Mouse (Mus musculus) macrophage (primary cell): ENCODE measurements at regions not wholly inside any gene's neighbourhood (a gene's known extent, or its start where the extent isn't known, plus 50 kb on each side); places are given as distances from the start of the nearest gene placed in this dataset.

Experiments used
- H3K27ac ChIP-seq: fragments of 350-480 bp; formaldehyde crosslinking; 2 replicates; pipeline ENCODE4 v1.9.0; 2021
- H3K36me3 ChIP-seq: fragments of 350-480 bp; formaldehyde crosslinking; 2 replicates; pipeline ENCODE4 v1.9.0; 2021; ENCODE audit errors: inconsistent target
- H3K4me3 ChIP-seq: fragments of 350-480 bp; formaldehyde crosslinking; 2 replicates; pipeline ENCODE4 v1.9.0; 2021; ENCODE audit errors: inconsistent target
- H3K79me2 ChIP-seq: fragments of 350-480 bp; formaldehyde crosslinking; 2 replicates; pipeline ENCODE4 v1.9.0; 2021; ENCODE audit errors: inconsistent target
- WGBS: methylation state at CpG from one replicate; pipeline ENCODE4 v1.1.7; 2026; ENCODE audit warnings: inconsistent platforms; ENCODE audit not compliant: missing documents; 5-methylcytosine and 5-hydroxymethylcytosine counted together

- no peak overlapping the region for H3K4me3 ChIP-seq
- H3K79me2 ChIP-seq = no peaks in the 10 kb centered on the region
- H3K27ac ChIP-seq = no peak overlapping the region
- WGBS = 86% methylated on average over 4 of the region's 4 CpGs
- H3K36me3 ChIP-seq = no peaks in the 10 kb centered on the region
Measured at GRCm38 (mm10) chr15:59188371-59188770, 299.3 kb downstream of the Gm49356 start.

GRCm38 (mm10) chr15:59190511-59190910 lies 301.4 kb downstream of the Gm49356 start:
- H3K36me3 ChIP-seq = no peaks in the 10 kb centered on the region
- no peak overlapping the region for H3K27ac ChIP-seq
- 86% methylated on average over 5 of the region's 5 CpGs for WGBS
- H3K79me2 ChIP-seq = no peaks in the 10 kb centered on the region
- H3K4me3 ChIP-seq = no peak overlapping the region

- no peak overlapping the region for H3K27ac ChIP-seq
- WGBS = 90% methylated on average over 10 of the region's 10 CpGs
- no peaks in the 10 kb centered on the region for H3K36me3 ChIP-seq
Measured at GRCm38 (mm10) chr15:59194421-59194820, 305.3 kb downstream of the Gm49356 start.

GRCm38 (mm10) chr15:59196351-59196750 lies 307.3 kb downstream of the Gm49356 start:
- WGBS = 99% methylated on average over 5 of the region's 5 CpGs
- H3K27ac ChIP-seq = no peak overlapping the region

More at GRCm38 (mm10) chr15:59194421-59194820, 305.3 kb downstream of the Gm49356 start:
- H3K4me3 ChIP-seq = no peak overlapping the region
- no peaks in the 10 kb centered on the region for H3K79me2 ChIP-seq

GRCm38 (mm10) chr15:59197455-59198391 lies 308.6 kb downstream of the Gm49356 start:
- no peak overlapping the region for H3K4me3 ChIP-seq
- WGBS = 54% methylated on average over 7 of the region's 7 CpGs
- H3K27ac ChIP-seq = peak overlapping the region; percentile 84
- H3K36me3 ChIP-seq = no peaks in the 10 kb centered on the region
- H3K79me2 ChIP-seq = no peaks in the 10 kb centered on the region

More at GRCm38 (mm10) chr15:59196351-59196750, 307.3 kb downstream of the Gm49356 start:
- H3K4me3 ChIP-seq = no peak overlapping the region
- no peaks in the 10 kb centered on the region for H3K36me3 ChIP-seq
- H3K79me2 ChIP-seq = no peaks in the 10 kb centered on the region

GRCm38 (mm10) chr15:59201386-59201785 lies 312.3 kb downstream of the Gm49356 start:
- Histone ChIP-seq H3K79me2 (no peaks in the 10 kb centered on the region), H3K36me3 (no peaks in the 10 kb centered on the region), H3K27ac (peak overlapping the region; percentile 98), H3K4me3 (no peak overlapping the region)
- WGBS = 83% methylated on average over 7 of the region's 7 CpGs

- peak overlapping the region; percentile 98 for H3K27ac ChIP-seq
- WGBS = 59% methylated on average over 19 of the region's 19 CpGs
- no peaks in the 10 kb centered on the region for H3K79me2 ChIP-seq
- H3K4me3 ChIP-seq = no peak overlapping the region
- no peaks in the 10 kb centered on the region for H3K36me3 ChIP-seq
Measured at GRCm38 (mm10) chr15:59201894-59202670, 313.0 kb downstream of the Gm49356 start.

- 88% methylated on average over 17 of the region's 17 CpGs for WGBS
- Histone ChIP-seq H3K4me3 (no peak overlapping the region), H3K36me3 (no peaks in the 10 kb centered on the region), H3K27ac (peak overlapping the region; percentile 98), H3K79me2 (no peaks in the 10 kb centered on the region)
Measured at GRCm38 (mm10) chr15:59203097-59203849, 314.2 kb downstream of the Gm49356 start.

- H3K27ac ChIP-seq = no peak overlapping the region
- WGBS = 86% methylated on average over 17 of the region's 17 CpGs
- no peaks in the 10 kb centered on the region for H3K79me2 ChIP-seq
- H3K4me3 ChIP-seq = no peak overlapping the region
- no peaks in the 10 kb centered on the region for H3K36me3 ChIP-seq
Measured at GRCm38 (mm10) chr15:59203850-59204625, 314.9 kb downstream of the Gm49356 start.

GRCm38 (mm10) chr15:59205091-59205490 lies 316.0 kb downstream of the Gm49356 start:
- WGBS = 95% methylated on average over 3 of the region's 3 CpGs
- H3K27ac ChIP-seq = no peak overlapping the region
- no peak overlapping the region for H3K4me3 ChIP-seq
- no peaks in the 10 kb centered on the region for H3K36me3 ChIP-seq
- no peaks in the 10 kb centered on the region for H3K79me2 ChIP-seq

- 88% methylated on average over 7 of the region's 7 CpGs for WGBS
- H3K4me3 ChIP-seq = no peak overlapping the region
- no peak overlapping the region for H3K27ac ChIP-seq
- no peaks in the 10 kb centered on the region for H3K36me3 ChIP-seq
- no peaks in the 10 kb centered on the region for H3K79me2 ChIP-seq
Measured at GRCm38 (mm10) chr15:59205544-59205943, 316.4 kb downstream of the Gm49356 start.

GRCm38 (mm10) chr15:59206636-59207035 lies 317.5 kb downstream of the Gm49356 start:
- no peaks in the 10 kb centered on the region for H3K36me3 ChIP-seq
- 81% methylated on average over 7 of the region's 7 CpGs for WGBS
- no peaks in the 10 kb centered on the region for H3K79me2 ChIP-seq
- no peak overlapping the region for H3K27ac ChIP-seq
- no peak overlapping the region for H3K4me3 ChIP-seq

GRCm38 (mm10) chr15:59207976-59208375 lies 318.9 kb downstream of the Gm49356 start:
- Histone ChIP-seq H3K36me3 (no peaks in the 10 kb centered on the region), H3K79me2 (no peaks in the 10 kb centered on the region), H3K27ac (no peak overlapping the region), H3K4me3 (no peak overlapping the region)
- 82% methylated on average over 4 of the region's 4 CpGs for WGBS

GRCm38 (mm10) chr15:59212362-59212761 lies 323.3 kb downstream of the Gm49356 start:
- 100% methylated on average over 3 of the region's 3 CpGs for WGBS
- Histone ChIP-seq H3K4me3 (no peak overlapping the region), H3K79me2 (no peaks in the 10 kb centered on the region), H3K27ac (no peak overlapping the region), H3K36me3 (no peaks in the 10 kb centered on the region)
